Mouse (Mus musculus): ENCODE results near the gene Chpf.

GRCm38 (mm10) chr1:75479635-75479989 is 505 bp upstream of the Chpf start:
- TF ChIP-seq GATA1 (IDR thresholded peaks at IDR 0.05; ENCODE audit: borderline replicate concordance, low read length) (no peak), FLI1 (IDR thresholded peaks at IDR 0.05; ENCODE audit: low read length) (no peak)
